12 mouse cellular contexts compared by ENCODE assay signal in genomic region chr12:80433266-80433665, GRCm38 (mm10). TPM values are rescaled to one million over a fixed set of nuclear protein-coding genes. Genes with fewer than 3 reads are reported as not detected.
DNase-seq lines count a peak whose midpoint lies in the region; ATAC-seq lines count a peak whose summit lies in the region.
"Had no signal": no experiment of that assay in that cellular context is flagged by ENCODE, and none has a peak within 500 bp of the region (broad histone marks: within the 10 kb centered on the region; RNA-seq: fewer than 3 reads in every experiment).

No protein-coding gene starts in this region.

- H3K4me1 ChIP-seq in heart, embryonic 14.5 days (ENCODE audit: control insufficient read depth in 2 of 2, insufficient read depth in 2 of 2, low read length in 2 of 2) = peaks cover 3 to 18% of the 10 kb centered on the region in 2 experiments
- peaks cover 14% of the 10 kb centered on the region for H3K4me1 ChIP-seq in heart, embryonic 12.5 days (replicated peaks)
- H3K4me1 ChIP-seq in megakaryocyte, embryonic 14.5 days = peaks cover 46% of the 10 kb centered on the region
- peaks cover 19% of the 10 kb centered on the region for H3K4me1 ChIP-seq in intestine, embryonic 16.5 days (ENCODE audit: control insufficient read depth, insufficient read depth, low read length)
- H3K4me1 ChIP-seq in forebrain, embryonic 13.5 days = peaks cover 13% of the 10 kb centered on the region

- H3K9ac ChIP-seq in heart, embryonic 14.5 days (ENCODE audit: low read length) = no peak overlapping the region; the same call in 1 of the 2 replicates
- H3K9ac ChIP-seq in heart, embryonic 12.5 days = no peak overlapping the region
- no peak overlapping the region for H3K9ac ChIP-seq in intestine, embryonic 16.5 days (ENCODE audit: low read depth, low read length)
- no peak overlapping the region for H3K9ac ChIP-seq in forebrain, embryonic 13.5 days
- H3K9ac ChIP-seq: neural tube, embryonic 13.5 days had no signal

- peak overlapping the region; percentile 35 to 56; a peak in 2 of 4 replicates for H3K27ac ChIP-seq in heart, embryonic 14.5 days (replicated peaks in 1 of 2; ENCODE audit: control insufficient read depth in 1 of 2, insufficient read depth in 1 of 2, low read depth in 2 of 2, low read length in 2 of 2)
- H3K27ac ChIP-seq in heart, embryonic 12.5 days (ENCODE audit: poor library complexity, severe bottlenecking) = no peak overlapping the region
- peak overlapping the region; percentile 48 for H3K27ac ChIP-seq in intestine, embryonic 16.5 days (ENCODE audit: low read length)
- H3K27ac ChIP-seq in forebrain, embryonic 13.5 days = no peak overlapping the region
- H3K27ac ChIP-seq: hindbrain, postnatal 0 days; neural tube, embryonic 13.5 days had no signal

- H3K36me3 ChIP-seq in heart, embryonic 14.5 days (ENCODE audit: control insufficient read depth, insufficient read depth, low read length) = peaks cover 15% of the 10 kb centered on the region; the same call in 1 of the 2 replicates
- peaks cover 15% of the 10 kb centered on the region; the same call in 1 of the 2 replicates for H3K36me3 ChIP-seq in heart, embryonic 12.5 days
- peaks cover 47% of the 10 kb centered on the region for H3K36me3 ChIP-seq in megakaryocyte, embryonic 14.5 days (replicated peaks; ENCODE audit: low read length)
- no peaks in the 10 kb centered on the region for H3K36me3 ChIP-seq in intestine, embryonic 16.5 days (ENCODE audit: control insufficient read depth, insufficient read depth, low read length)
- H3K36me3 ChIP-seq in forebrain, embryonic 13.5 days (ENCODE audit: poor library complexity, severe bottlenecking) = peaks cover 9% of the 10 kb centered on the region; the same call in 1 of the 2 replicates

- H3K4me2 ChIP-seq in heart, embryonic 14.5 days (ENCODE audit: low read length) = no peak overlapping the region
- no peak overlapping the region for H3K4me2 ChIP-seq in heart, embryonic 12.5 days
- H3K4me2 ChIP-seq in intestine, embryonic 16.5 days (ENCODE audit: low read depth, low read length) = no peak overlapping the region
- H3K4me2 ChIP-seq in forebrain, embryonic 13.5 days = no peak overlapping the region

- no peaks in the 10 kb centered on the region for H3K27me3 ChIP-seq in heart, embryonic 14.5 days (ENCODE audit: control insufficient read depth, insufficient read depth, low read length)
- no peaks in the 10 kb centered on the region for H3K27me3 ChIP-seq in heart, embryonic 12.5 days (replicated peaks)
- no peaks in the 10 kb centered on the region for H3K27me3 ChIP-seq in megakaryocyte, embryonic 14.5 days (replicated peaks)
- no peaks in the 10 kb centered on the region for H3K27me3 ChIP-seq in intestine, embryonic 16.5 days (replicated peaks; ENCODE audit: control insufficient read depth, insufficient read depth, low read length)
- no peaks in the 10 kb centered on the region for H3K27me3 ChIP-seq in forebrain, embryonic 13.5 days
- H3K27me3 ChIP-seq: neural tube, embryonic 13.5 days had no signal

- peak; percentile 47 for DNase-seq in NIH3T3 (ENCODE audit: low read depth)
- no peak for DNase-seq in layer of hippocampus, postnatal 36 days
- DNase-seq: gastrocnemius, postnatal 10 days had no signal

- no peak for ATAC-seq in heart, embryonic 14.5 days (ENCODE audit: insufficient number of reproducible peaks, insufficient read depth, low FRiP score, low read depth)
- ATAC-seq in heart, embryonic 12.5 days (ENCODE audit: insufficient number of reproducible peaks, low FRiP score) = no peak
- no peak for ATAC-seq in megakaryocyte, adult 5-6 weeks (ENCODE audit: poor library complexity, severe bottlenecking)
- no peak for ATAC-seq in intestine, embryonic 16.5 days
- ATAC-seq in forebrain, embryonic 13.5 days = no peak
- ATAC-seq: hindbrain, postnatal 0 days; lung, postnatal 0 days had no signal

- no peaks in the 10 kb centered on the region for H3K9me3 ChIP-seq in heart, embryonic 14.5 days (ENCODE audit: control insufficient read depth, low read length)
- H3K9me3 ChIP-seq in heart, embryonic 12.5 days (replicated peaks) = no peaks in the 10 kb centered on the region
- H3K9me3 ChIP-seq in megakaryocyte, embryonic 14.5 days = no peaks in the 10 kb centered on the region
- H3K9me3 ChIP-seq in intestine, embryonic 16.5 days (ENCODE audit: control insufficient read depth, low read length) = no peaks in the 10 kb centered on the region
- H3K9me3 ChIP-seq in forebrain, embryonic 13.5 days (replicated peaks) = no peaks in the 10 kb centered on the region
- H3K9me3 ChIP-seq: neural tube, embryonic 13.5 days had no signal

- 51% methylated on average over 4 of the region's 4 CpGs for WGBS in heart, embryonic 14.5 days
- WGBS in heart, embryonic 12.5 days = 55% methylated on average over 4 of the region's 4 CpGs
- WGBS in intestine, embryonic 16.5 days = 61% methylated on average over 4 of the region's 4 CpGs
- 74% methylated on average over 4 of the region's 4 CpGs for WGBS in forebrain, embryonic 13.5 days

- no peak overlapping the region for H3K4me3 ChIP-seq in heart, embryonic 14.5 days (ENCODE audit: control insufficient read depth in 1 of 2, insufficient read depth in 1 of 2, low read depth in 1 of 2, low read length in 2 of 2)
- no peak overlapping the region for H3K4me3 ChIP-seq in heart, embryonic 12.5 days
- H3K4me3 ChIP-seq in megakaryocyte, embryonic 14.5 days (replicated peaks) = peak overlapping the region; percentile 21
- H3K4me3 ChIP-seq in intestine, embryonic 16.5 days (ENCODE audit: low read length) = no peak overlapping the region
- H3K4me3 ChIP-seq in forebrain, embryonic 13.5 days = no peak overlapping the region
- H3K4me3 ChIP-seq: neural tube, embryonic 13.5 days had no signal

RNA-seq across cellular contexts. Expression of gene Dcaf5, which starts 3.1 kb away (rescaled TPM):
- polyA plus RNA-seq in heart, embryonic 14.5 days (2014; fragmentation: Nextera tagmentation; extraction: Ambion mirVana) = 10.5 and 10.7 TPM in 2 replicates
- 14.7 and 15.1 TPM in 2 replicates for polyA plus RNA-seq in heart, embryonic 12.5 days (2016; fragmentation: Nextera tagmentation; extraction: Ambion mirVana)
- 9.9 and 10.8 TPM in 2 replicates for polyA plus RNA-seq in megakaryocyte, embryonic 14.5 days (2012; ENCODE audit: insufficient read depth, low replicate concordance)
- 8.5 and 9.5 TPM in 2 replicates for total RNA-seq in megakaryocyte, adult 5-6 weeks (2015)
- 14.2 and 15.4 TPM in 2 replicates for total RNA-seq in megakaryocyte, adult 5-6 weeks (2017)
- 7.9 and 9.3 TPM in 2 replicates for polyA plus RNA-seq in intestine, embryonic 16.5 days (2015; fragmentation: Nextera tagmentation; extraction: Ambion mirVana)
- total RNA-seq in layer of hippocampus, postnatal 36 days (2021) = 10 to 100 TPM; 68.5 to 74.0 TPM
- polyA plus RNA-seq in forebrain, embryonic 13.5 days (2015; fragmentation: Nextera tagmentation; extraction: Ambion mirVana) = 16.1 and 19.5 TPM in 2 replicates

RNA-seq across cellular contexts. Expression of gene Exd2, which starts 29.6 kb away (rescaled TPM):
- 17.4 and 17.9 TPM in 2 replicates for polyA plus RNA-seq in heart, embryonic 14.5 days (2014; fragmentation: Nextera tagmentation; extraction: Ambion mirVana)
- polyA plus RNA-seq in heart, embryonic 12.5 days (2016; fragmentation: Nextera tagmentation; extraction: Ambion mirVana) = 19.6 and 21.9 TPM in 2 replicates
- polyA plus RNA-seq in megakaryocyte, embryonic 14.5 days (2012; ENCODE audit: insufficient read depth, low replicate concordance) = 1.4 TPM in 1 of 2 replicates, not detected in the other
- total RNA-seq in megakaryocyte, adult 5-6 weeks (2015) = 10.6 and 11.1 TPM in 2 replicates
- total RNA-seq in megakaryocyte, adult 5-6 weeks (2017) = 9.9 and 12.9 TPM in 2 replicates
- 21.0 and 21.2 TPM in 2 replicates for polyA plus RNA-seq in intestine, embryonic 16.5 days (2015; fragmentation: Nextera tagmentation; extraction: Ambion mirVana)
- 100 to 1,000 TPM; 114 to 126 TPM for total RNA-seq in layer of hippocampus, postnatal 36 days (2021)
- 52.6 and 53.8 TPM in 2 replicates for polyA plus RNA-seq in forebrain, embryonic 13.5 days (2015; fragmentation: Nextera tagmentation; extraction: Ambion mirVana)

Comparison
In these comparisons a context has a peak if more than half of its experiments do, and no peak if none do; other contexts are left out.
1. H3K27ac ChIP-seq: peak in heart, embryonic 14.5 days (2 of 2) and intestine, embryonic 16.5 days (single experiment); none in heart, embryonic 12.5 days (single experiment) and forebrain, embryonic 13.5 days (single experiment).